Mouse (Mus musculus) C2C12 (cell line): ENCODE results near the gene Adam15.

Experiments
- CTCF ChIP-seq: IDR thresholded peaks from one replicate; pipeline ENCODE4 v1.5.1; 2011; ENCODE audit not compliant: control insufficient read depth, insufficient read depth, insufficient read length
- FOSL1 ChIP-seq: IDR thresholded peaks from one replicate; pipeline ENCODE4 v1.8.0; 2011; ENCODE audit warnings: mild to moderate bottlenecking, low read length; ENCODE audit not compliant: poor library complexity, insufficient read depth, severe bottlenecking
- MAX ChIP-seq: IDR thresholded peaks from one replicate; pipeline ENCODE4 v1.6.1; 2011; ENCODE audit warnings: mild to moderate bottlenecking, control low read depth
- MYOG ChIP-seq: IDR thresholded peaks from one replicate; pipeline ENCODE4 v1.6.1; 2011; ENCODE audit not compliant: control insufficient read depth, insufficient read length; ENCODE audit errors: extremely low read depth
- USF1 ChIP-seq: IDR thresholded peaks from one replicate; pipeline ENCODE4 v1.6.1; 2011; ENCODE audit warnings: low read depth, mild to moderate bottlenecking, control low read depth, moderate library complexity

DNA sequence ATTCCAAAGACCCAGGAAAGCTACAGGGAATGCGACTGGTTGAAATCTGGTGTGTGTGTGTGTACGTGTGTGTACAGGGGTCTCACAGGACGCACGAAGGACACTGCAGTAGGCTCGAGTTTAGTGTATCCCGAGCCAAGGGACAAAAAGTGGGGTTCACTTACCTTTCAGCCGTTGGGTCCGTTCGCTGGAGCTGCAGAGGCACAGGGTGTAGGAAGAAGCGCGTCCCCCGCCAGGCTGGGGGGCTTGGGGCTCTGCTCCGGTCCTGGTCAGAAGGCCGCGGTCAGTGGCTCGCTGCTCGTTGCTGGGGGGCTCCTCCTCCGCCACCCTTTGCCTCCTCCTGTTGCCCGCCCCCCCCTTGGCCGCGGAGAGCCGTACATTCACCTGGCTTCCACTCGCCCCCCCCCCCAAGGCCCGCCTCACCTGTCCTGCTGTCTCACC is 43.1 kb upstream of the Adam15 start:
- TF ChIP-seq MAX (no peak), CTCF (no peak), USF1 (no peak), MYOG (no peak), FOSL1 (no peak)
